Mouse (Mus musculus) midbrain, postnatal 0 days (tissue): ENCODE measurements around the gene Naaladl2. TPM values are rescaled to one million over a fixed set of nuclear protein-coding genes. Genes with fewer than 3 reads are reported as not detected.

Experiments
- ATAC-seq: fragments of 200-750 bp; cut with Nextera tagmentation; 2 replicates; pipeline ENCODE4 v1.8.0; 2017; ENCODE audit warnings: moderate number of reproducible peaks, mild to moderate bottlenecking, moderate TSS enrichment, moderate library complexity; ENCODE audit not compliant: low FRiP score
- DNase-seq: peaks from one replicate; pipeline ENCODE4 v3.0.0-alpha.2; 2015; ENCODE audit warnings: low spot score
- H3K27ac ChIP-seq: fragments of 300-500 bp; sonication (generic); 2 replicates; pipeline ENCODE4 v1.5.1; 2014; ENCODE audit warnings: low read depth, mild to moderate bottlenecking, low read length, mixed read lengths
- H3K27me3 ChIP-seq: fragments of 300-500 bp; sonication (generic); 2 replicates; pipeline ENCODE4 v1.6.1; 2014; ENCODE audit warnings: low read length, control low read depth, mixed read lengths; ENCODE audit not compliant: insufficient read depth
- H3K36me3 ChIP-seq: fragments of 300-500 bp; sonication (generic); 2 replicates; pipeline ENCODE4 v1.6.1; 2014; ENCODE audit warnings: low read length, control low read depth, mixed read lengths; ENCODE audit not compliant: insufficient read depth
- H3K4me1 ChIP-seq: fragments of 300-500 bp; sonication (generic); 2 replicates; pipeline ENCODE4 v1.6.1; 2014; ENCODE audit warnings: mild to moderate bottlenecking, control low read depth, antibody characterized with exemption, low read length, mixed read lengths; ENCODE audit not compliant: insufficient read depth
- H3K4me2 ChIP-seq: fragments of 300-500 bp; sonication (generic); 2 replicates; pipeline ENCODE4 v1.6.1; 2014; ENCODE audit warnings: low read depth, mild to moderate bottlenecking, low read length, mixed read lengths; ENCODE audit not compliant: poor library complexity, severe bottlenecking
- H3K4me3 ChIP-seq: fragments of 300-500 bp; sonication (generic); 2 replicates; pipeline ENCODE4 v1.5.1; 2014; ENCODE audit warnings: low read depth, mild to moderate bottlenecking, low read length, moderate library complexity
- H3K9ac ChIP-seq: fragments of 300-500 bp; sonication (generic); replicated peaks from 2 replicates; pipeline ENCODE4 v1.6.1; 2014; ENCODE audit warnings: mild to moderate bottlenecking, low read length, moderate library complexity, mixed read lengths; ENCODE audit not compliant: poor library complexity, severe bottlenecking
- H3K9me3 ChIP-seq: fragments of 300-500 bp; sonication (generic); 2 replicates; pipeline ENCODE4 v1.6.1; 2016; ENCODE audit warnings: low read length, control low read depth
- CTCF ChIP-seq: IDR thresholded peaks from 2 replicates; pipeline ENCODE4 v1.5.1; 2016; ENCODE audit warnings: antibody characterized with exemption, mild to moderate bottlenecking
- WGBS: fragments of 180-500 bp; shearing (Covaris S2); extraction: QIAGEN DNeasy Blood & Tissue Kit; methylation state at CpG from one replicate; pipeline ENCODE4 v1.1.7; 2014; 5-methylcytosine and 5-hydroxymethylcytosine counted together
- polyA plus RNA-seq: library from polyadenylated mRNA; unstranded; fragments of >200 nt; fragmentation: Nextera tagmentation; extraction: Ambion mirVana; gene quantifications from 2 replicates; pipeline ENCODE4 v1.2.1, GENCODE M21; 2015
- total RNA-seq: library from RNA; depleted of rRNA; stranded (reverse); fragments of >200 nt; gene quantifications from 2 replicates; pipeline ENCODE4 v1.2.3, GENCODE M21; 2014

Naaladl2 gene
- total and polyA plus RNA-seq, 2 experiments from 2014 or later: 1.1 to 2.9 TPM

DNA sequence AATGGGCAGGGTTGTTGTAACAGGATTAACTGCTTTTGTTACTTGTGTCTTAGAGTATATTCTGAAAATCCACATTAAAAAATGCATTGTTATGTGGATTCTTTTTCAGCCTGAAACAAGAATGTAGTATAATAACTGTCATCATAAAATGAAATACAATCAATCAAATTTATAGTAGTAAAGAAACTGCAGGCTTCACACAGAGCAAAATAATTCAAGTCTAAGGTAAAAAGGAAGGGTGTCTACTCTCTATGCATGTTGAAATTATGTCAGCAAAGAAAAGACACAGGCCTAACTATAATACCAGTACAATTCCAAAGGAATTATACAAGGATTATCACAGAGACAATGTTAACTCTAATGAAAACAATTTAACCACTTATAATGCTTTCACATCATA lies 752.3 kb downstream of the Naaladl2 start:
- no peak for ATAC-seq
- Histone ChIP-seq H3K27ac (no peak overlapping the region), H3K4me1 (no peaks in the 10 kb centered on the region), H3K36me3 (no peaks in the 10 kb centered on the region), H3K4me3 (no peak overlapping the region), H3K9me3 (no peaks in the 10 kb centered on the region), H3K9ac (no peak overlapping the region), H3K27me3 (no peaks in the 10 kb centered on the region), H3K4me2 (no peak overlapping the region)
- no peak for DNase-seq
- no peak for TF ChIP-seq CTCF

GRCm38 (mm10) chr3:24391311-24391710 lies 752.8 kb downstream of the Naaladl2 start:
- H3K36me3 ChIP-seq: no peaks in the 10 kb centered on the region
- no peak for TF ChIP-seq CTCF
- no peak overlapping the region for H3K4me3 ChIP-seq
- WGBS: 50% methylated on average over 1 of the region's 1 CpGs
- no peak overlapping the region for H3K27ac ChIP-seq
- H3K27me3 ChIP-seq: no peaks in the 10 kb centered on the region
- no peak overlapping the region for H3K4me2 ChIP-seq
- no peaks in the 10 kb centered on the region for H3K4me1 ChIP-seq
- no peak for DNase-seq
- no peak for ATAC-seq
- no peak overlapping the region for H3K9ac ChIP-seq
- H3K9me3 ChIP-seq: no peaks in the 10 kb centered on the region

- 49% methylated on average over 2 of the region's 2 CpGs for WGBS
- no peak overlapping the region for H3K4me2 ChIP-seq
- DNase-seq: peak; percentile 12
- H3K36me3 ChIP-seq: no peaks in the 10 kb centered on the region
- no peak overlapping the region for H3K9ac ChIP-seq
- no peak for ATAC-seq
- no peaks in the 10 kb centered on the region for H3K4me1 ChIP-seq
- no peak overlapping the region for H3K27ac ChIP-seq
- H3K4me3 ChIP-seq: no peak overlapping the region
- no peak for TF ChIP-seq CTCF
- no peaks in the 10 kb centered on the region for H3K9me3 ChIP-seq
- no peaks in the 10 kb centered on the region for H3K27me3 ChIP-seq
These were observed 789.1 kb downstream of the Naaladl2 start for GRCm38 (mm10) chr3:24355010-24355409.

- TF ChIP-seq CTCF: peak; percentile 40
- Histone ChIP-seq H3K9me3 (no peaks in the 10 kb centered on the region), H3K9ac (no peak overlapping the region), H3K4me3 (no peak overlapping the region), H3K4me1 (no peaks in the 10 kb centered on the region), H3K27ac (no peak overlapping the region), H3K36me3 (no peaks in the 10 kb centered on the region), H3K27me3 (no peaks in the 10 kb centered on the region), H3K4me2 (no peak overlapping the region)
- WGBS: 69% methylated on average over 11 of the region's 11 CpGs
- ATAC-seq: peak; percentile 58; the same call in 1 of the 2 replicates
- no peak for DNase-seq
These were observed 822.3 kb downstream of the Naaladl2 start for GRCm38 (mm10) chr3:24321489-24322405.

DNA sequence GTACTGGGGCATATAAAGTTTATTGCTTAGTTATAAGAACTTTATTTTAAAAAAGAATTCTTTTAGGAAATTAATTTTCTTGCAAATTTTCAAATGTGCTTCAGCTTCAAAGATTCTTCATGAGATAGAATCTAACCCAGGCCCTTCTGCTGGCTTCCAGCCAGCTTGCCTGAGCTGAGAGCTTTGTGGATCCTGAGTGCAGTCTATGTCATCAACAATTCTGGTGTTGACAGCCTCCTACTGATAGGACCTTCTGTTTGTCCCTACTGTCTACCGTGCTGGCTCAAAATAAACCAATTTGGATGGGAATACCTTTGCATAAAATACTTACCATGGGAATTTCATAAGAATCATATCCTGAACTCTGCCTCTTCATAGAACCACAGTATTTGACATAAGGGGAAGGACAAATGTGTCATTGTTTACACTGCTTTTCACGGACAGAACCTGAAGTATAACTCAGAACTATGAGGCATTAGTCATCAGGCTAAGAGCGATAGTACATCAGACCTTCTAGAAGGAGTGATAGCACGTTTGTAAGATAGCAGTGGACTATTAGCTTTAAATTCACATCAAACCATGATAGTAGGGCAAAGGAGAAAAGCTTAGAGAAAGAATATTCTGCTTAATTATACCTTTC lies 829.3 kb downstream of the Naaladl2 start:
- Histone ChIP-seq H3K9me3 (no peaks in the 10 kb centered on the region), H3K36me3 (no peaks in the 10 kb centered on the region), H3K9ac (no peak overlapping the region), H3K27me3 (no peaks in the 10 kb centered on the region), H3K4me2 (no peak overlapping the region), H3K27ac (no peak overlapping the region), H3K4me1 (no peaks in the 10 kb centered on the region), H3K4me3 (no peak overlapping the region)
- WGBS: 72% methylated on average over 4 of the region's 4 CpGs
- DNase-seq (peak; percentile 48), ATAC-seq (no peak)
- no peak for TF ChIP-seq CTCF

DNA sequence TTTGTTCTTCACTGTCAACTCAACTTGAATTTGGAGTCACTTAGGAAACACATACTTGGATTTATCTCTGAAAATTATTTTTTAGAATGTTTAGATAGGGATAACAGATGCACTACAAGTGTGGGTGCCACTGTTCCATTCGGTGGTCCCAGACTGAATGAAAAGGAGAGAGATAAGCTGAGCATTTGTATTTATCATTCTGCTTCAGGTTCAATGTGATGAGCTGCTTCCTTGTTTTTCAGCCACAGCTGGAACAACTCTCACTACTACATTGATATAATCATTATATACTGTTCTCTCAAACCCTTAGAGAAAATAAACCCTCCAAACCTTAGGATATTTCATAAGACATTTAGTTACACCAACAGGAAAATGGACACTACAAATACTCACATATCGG lies 918.6 kb downstream of the Naaladl2 start:
- DNase-seq (no peak), ATAC-seq (no peak)
- Histone ChIP-seq H3K4me3 (no peak overlapping the region), H3K9me3 (no peaks in the 10 kb centered on the region), H3K27me3 (no peaks in the 10 kb centered on the region), H3K27ac (no peak overlapping the region), H3K9ac (no peak overlapping the region), H3K4me2 (no peak overlapping the region), H3K36me3 (no peaks in the 10 kb centered on the region), H3K4me1 (no peaks in the 10 kb centered on the region)
- TF ChIP-seq CTCF: no peak
- 80% methylated on average over 2 of the region's 2 CpGs for WGBS
